Mouse (Mus musculus): ENCODE results near the gene Adcy5. TPM values are rescaled to one million over a fixed set of nuclear protein-coding genes. Genes with fewer than 3 reads are reported as not detected.

Gene Adcy5
- total and polyA plus RNA-seq, 3 experiments = 0.05 TPM; not detected in 2

DNA sequence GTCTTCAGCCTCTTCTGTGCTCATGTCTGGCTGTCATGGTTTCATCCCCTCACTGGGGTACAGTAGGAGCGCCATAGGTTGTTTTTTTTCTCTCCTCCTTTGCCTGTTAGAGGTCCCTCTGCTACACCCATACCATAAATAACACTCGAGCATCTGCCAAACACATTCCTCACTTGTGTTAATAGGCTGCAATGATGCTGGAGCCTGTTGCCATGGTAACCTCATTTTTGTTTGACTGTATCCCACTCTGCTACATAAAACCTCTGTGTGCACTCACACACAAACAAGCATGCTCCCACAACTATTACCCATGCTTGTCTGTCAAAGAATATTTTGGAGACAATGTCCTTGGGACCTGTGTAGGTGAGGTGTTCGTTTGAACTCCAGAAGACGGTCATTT is 5.3 kb downstream of the Adcy5 start:
- no peaks in the 10 kb centered on the region for H3K4me1 ChIP-seq (ENCODE audit: insufficient read depth, low read depth, low read length)
- no peak for TF ChIP-seq GATA2 (IDR thresholded peaks at IDR 0.05; ENCODE audit: borderline replicate concordance, low read depth, low read length)
- TF ChIP-seq POLR2AphosphoS5 (IDR thresholded peaks at IDR 0.05; ENCODE audit: insufficient replicate concordance, low read depth, low read length) = no peak
- TF ChIP-seq TAL1 (conservative IDR thresholded peaks at IDR 0.05; ENCODE audit: low read depth, low read length) = no peak
- no peak for TF ChIP-seq GATA1 (IDR thresholded peaks at IDR 0.05; ENCODE audit: borderline replicate concordance, low read length)
- TF ChIP-seq CTCF (IDR thresholded peaks at IDR 0.05; ENCODE audit: low read depth, low read length) = no peak
- peaks cover 20% of the 10 kb centered on the region for H3K9me3 ChIP-seq (replicated peaks)
- DNase-seq (ENCODE audit: low spot score) (no peak), ATAC-seq (ENCODE audit: extremely low read depth, insufficient number of reproducible peaks, low FRiP score, poor library complexity, severe bottlenecking) (no peak)
- H3K27me3 ChIP-seq (ENCODE audit: insufficient read depth, low read length) = peaks cover 8% of the 10 kb centered on the region; the same call in 1 of the 2 replicates
- H3K36me3 ChIP-seq (replicated peaks) = no peaks in the 10 kb centered on the region
- no peak overlapping the region for H3K4me3 ChIP-seq (ENCODE audit: low read depth, low read length)

DNA sequence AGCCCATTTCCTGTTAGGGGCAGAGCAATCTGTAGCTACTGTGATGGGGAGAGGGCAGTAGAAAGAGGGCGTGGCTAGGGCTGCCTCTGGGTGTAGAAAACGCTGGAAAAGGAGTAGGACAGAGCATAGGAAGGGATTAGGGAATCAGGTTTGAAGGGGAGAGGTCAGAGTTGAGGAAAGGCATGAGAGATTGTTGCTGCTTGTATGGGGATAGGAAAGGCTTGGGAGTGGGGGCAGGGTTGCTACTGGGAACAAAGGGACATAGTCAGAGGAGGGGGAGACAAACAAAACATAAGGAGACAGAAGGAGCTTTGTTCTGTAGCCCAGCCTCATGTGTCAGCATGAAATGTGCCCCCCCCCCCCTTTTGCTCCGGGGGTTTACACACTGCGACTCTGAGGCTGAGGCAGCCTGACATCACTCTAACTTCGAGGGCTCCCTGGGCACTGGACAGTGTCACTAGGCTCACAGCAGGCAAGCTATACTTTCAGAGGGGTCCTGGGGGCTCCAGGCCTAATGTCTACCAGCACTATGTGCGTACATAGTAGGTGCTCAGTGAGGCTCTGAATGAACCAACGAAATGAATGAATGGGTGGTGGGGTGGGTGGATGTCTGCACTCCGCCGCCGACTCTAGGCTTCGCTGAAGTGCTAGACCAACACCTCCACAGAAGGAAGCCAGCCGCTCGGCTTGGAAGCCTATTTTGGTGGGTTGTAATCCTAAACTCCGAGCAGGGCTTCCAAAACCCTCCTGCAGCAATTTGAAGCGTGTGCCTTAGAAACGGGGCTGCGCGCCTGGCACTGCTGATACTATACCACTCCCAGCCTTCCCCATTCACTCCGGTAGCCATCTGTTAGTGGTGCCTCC is 9.9 kb downstream of the Adcy5 start:
- Histone ChIP-seq H3K27me3 (ENCODE audit: insufficient read depth, low read length) (peaks cover 13% of the 10 kb centered on the region; the same call in 1 of the 2 replicates), H3K4me1 (ENCODE audit: insufficient read depth, low read depth, low read length) (no peaks in the 10 kb centered on the region), H3K36me3 (replicated peaks) (no peaks in the 10 kb centered on the region), H3K4me3 (ENCODE audit: low read depth, low read length) (no peak overlapping the region), H3K9me3 (replicated peaks) (no peaks in the 10 kb centered on the region)
- DNase-seq (ENCODE audit: low spot score) (no peak), ATAC-seq (ENCODE audit: extremely low read depth, insufficient number of reproducible peaks, low FRiP score, poor library complexity, severe bottlenecking) (no peak)
- TF ChIP-seq TAL1 (conservative IDR thresholded peaks at IDR 0.05; ENCODE audit: low read depth, low read length) (no peak), GATA1 (IDR thresholded peaks at IDR 0.05; ENCODE audit: borderline replicate concordance, low read length) (no peak), POLR2AphosphoS5 (IDR thresholded peaks at IDR 0.05; ENCODE audit: insufficient replicate concordance, low read depth, low read length) (no peak), GATA2 (IDR thresholded peaks at IDR 0.05; ENCODE audit: borderline replicate concordance, low read depth, low read length) (no peak), CTCF (IDR thresholded peaks at IDR 0.05; ENCODE audit: low read depth, low read length) (no peak)

DNA sequence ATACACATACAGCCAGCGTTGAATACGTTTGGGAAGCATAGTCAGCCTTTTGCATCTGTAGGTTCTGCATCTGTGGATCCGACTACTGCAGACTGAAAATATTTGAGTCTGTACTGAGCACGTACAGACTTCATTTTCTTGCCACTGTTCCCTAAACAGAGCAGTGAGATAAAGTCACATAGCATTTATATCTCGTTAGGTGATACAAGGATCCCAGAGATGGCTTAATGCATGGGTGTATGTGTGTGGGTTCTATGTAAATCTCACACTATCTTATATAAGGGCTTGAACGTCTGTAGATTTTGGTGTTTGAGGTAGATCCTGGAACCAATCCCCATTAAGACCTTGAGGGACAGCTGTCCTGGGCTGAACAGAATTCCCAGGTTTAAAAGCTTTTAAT is 10.7 kb downstream of the Adcy5 start:
- Histone ChIP-seq H3K9me3 (replicated peaks) (no peaks in the 10 kb centered on the region), H3K4me1 (ENCODE audit: insufficient read depth, low read depth, low read length) (no peaks in the 10 kb centered on the region), H3K36me3 (replicated peaks) (no peaks in the 10 kb centered on the region), H3K27me3 (ENCODE audit: insufficient read depth, low read length) (peaks cover 13% of the 10 kb centered on the region; the same call in 1 of the 2 replicates), H3K4me3 (ENCODE audit: low read depth, low read length) (no peak overlapping the region)
- ATAC-seq (ENCODE audit: extremely low read depth, insufficient number of reproducible peaks, low FRiP score, poor library complexity, severe bottlenecking) = no peak
- no peak for DNase-seq (ENCODE audit: low spot score)
- TF ChIP-seq GATA2 (IDR thresholded peaks at IDR 0.05; ENCODE audit: borderline replicate concordance, low read depth, low read length) (no peak), POLR2AphosphoS5 (IDR thresholded peaks at IDR 0.05; ENCODE audit: insufficient replicate concordance, low read depth, low read length) (no peak)

DNA sequence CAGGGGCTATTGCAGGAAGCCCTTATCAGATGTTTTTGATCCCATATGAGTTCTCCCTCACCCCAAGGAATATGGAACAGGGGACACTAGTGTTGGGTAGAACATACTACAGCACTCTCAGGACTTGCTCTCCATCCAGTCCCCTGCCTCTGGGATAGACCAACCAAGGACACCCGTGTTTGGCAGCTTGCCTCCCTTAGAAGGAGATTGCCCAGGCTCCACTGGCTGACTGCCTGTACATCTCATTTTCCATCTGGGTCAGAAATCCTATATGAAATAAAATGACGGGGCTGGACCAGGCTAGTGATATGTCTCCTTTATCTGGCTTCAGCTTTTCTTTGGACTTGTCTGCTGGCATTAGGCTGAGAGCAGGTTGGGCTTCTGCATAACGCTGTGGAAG is 11.1 kb downstream of the Adcy5 start:
- no peaks in the 10 kb centered on the region for H3K4me1 ChIP-seq (ENCODE audit: insufficient read depth, low read depth, low read length)
- DNase-seq (ENCODE audit: low spot score) (no peak), ATAC-seq (ENCODE audit: extremely low read depth, insufficient number of reproducible peaks, low FRiP score, poor library complexity, severe bottlenecking) (no peak)
- H3K4me3 ChIP-seq (ENCODE audit: low read depth, low read length) = no peak overlapping the region
- TF ChIP-seq GATA1 (IDR thresholded peaks at IDR 0.05; ENCODE audit: borderline replicate concordance, low read length) = no peak
- no peaks in the 10 kb centered on the region for H3K36me3 ChIP-seq (replicated peaks)
- H3K27me3 ChIP-seq (ENCODE audit: insufficient read depth, low read length) = peaks cover 9% of the 10 kb centered on the region; the same call in 1 of the 2 replicates
- no peaks in the 10 kb centered on the region for H3K9me3 ChIP-seq (replicated peaks)

DNA sequence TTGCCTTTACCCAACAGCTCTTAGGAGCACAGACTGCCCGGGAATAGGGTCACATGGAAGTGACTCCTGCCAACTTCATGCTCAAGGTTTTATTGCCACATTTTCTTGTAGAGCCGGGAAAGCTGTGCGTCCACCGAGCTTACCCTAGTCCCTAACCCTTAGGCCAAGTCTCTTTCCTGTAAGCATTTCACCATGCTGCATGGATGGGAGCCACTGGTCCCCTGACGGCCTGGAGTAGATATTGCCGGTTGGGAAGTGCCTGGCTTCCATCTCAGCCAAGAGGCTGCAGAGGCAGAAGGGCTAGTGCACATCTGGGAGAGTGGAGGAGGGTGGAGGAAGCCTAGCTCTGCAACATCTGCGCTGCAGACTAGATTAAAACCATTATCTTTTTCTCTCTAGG is 14.8 kb downstream of the Adcy5 start:
- Histone ChIP-seq H3K36me3 (replicated peaks) (no peaks in the 10 kb centered on the region), H3K4me1 (ENCODE audit: insufficient read depth, low read depth, low read length) (no peaks in the 10 kb centered on the region), H3K4me3 (ENCODE audit: low read depth, low read length) (no peak overlapping the region), H3K27me3 (ENCODE audit: insufficient read depth, low read length) (peaks cover 9% of the 10 kb centered on the region; the same call in 1 of the 2 replicates), H3K9me3 (replicated peaks) (no peaks in the 10 kb centered on the region)
- ATAC-seq (ENCODE audit: extremely low read depth, insufficient number of reproducible peaks, low FRiP score, poor library complexity, severe bottlenecking) = no peak
- no peak for DNase-seq (ENCODE audit: low spot score)
- no peak for TF ChIP-seq GATA2 (IDR thresholded peaks at IDR 0.05; ENCODE audit: borderline replicate concordance, low read depth, low read length)
- TF ChIP-seq POLR2AphosphoS5 (IDR thresholded peaks at IDR 0.05; ENCODE audit: insufficient replicate concordance, low read depth, low read length) = no peak
- TF ChIP-seq CTCF (IDR thresholded peaks at IDR 0.05; ENCODE audit: low read depth, low read length) = no peak
- TF ChIP-seq TAL1 (conservative IDR thresholded peaks at IDR 0.05; ENCODE audit: low read depth, low read length) = no peak
- TF ChIP-seq GATA1 (IDR thresholded peaks at IDR 0.05; ENCODE audit: borderline replicate concordance, low read length) = no peak

DNA sequence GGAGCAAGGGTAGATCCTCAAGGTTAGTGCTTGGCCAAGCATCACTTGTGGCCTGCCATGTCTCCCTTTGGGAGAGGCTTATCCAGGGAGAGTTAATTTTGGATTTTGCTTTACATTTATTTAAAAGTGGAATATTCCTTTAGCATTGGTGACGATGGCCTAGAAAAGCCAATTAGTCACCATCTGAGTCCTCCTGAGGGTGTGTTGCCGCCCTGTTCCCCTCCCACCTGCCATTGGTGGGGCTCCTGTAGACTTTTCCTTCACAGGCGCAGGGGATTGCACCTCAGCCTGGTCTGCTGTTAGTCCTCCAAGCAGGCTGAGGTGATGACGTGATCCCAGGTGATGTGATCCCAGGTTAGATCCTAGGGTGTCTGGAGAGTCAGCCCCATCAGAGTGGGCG is 17.5 kb downstream of the Adcy5 start:
- H3K27me3 ChIP-seq (ENCODE audit: insufficient read depth, low read length) = peaks cover 4% of the 10 kb centered on the region; the same call in 1 of the 2 replicates
- no peaks in the 10 kb centered on the region for H3K36me3 ChIP-seq (replicated peaks)
- DNase-seq (ENCODE audit: low spot score) (no peak), ATAC-seq (ENCODE audit: extremely low read depth, insufficient number of reproducible peaks, low FRiP score, poor library complexity, severe bottlenecking) (no peak)
- TF ChIP-seq POLR2AphosphoS5 (IDR thresholded peaks at IDR 0.05; ENCODE audit: insufficient replicate concordance, low read depth, low read length) (no peak), CTCF (IDR thresholded peaks at IDR 0.05; ENCODE audit: low read depth, low read length) (no peak), GATA1 (IDR thresholded peaks at IDR 0.05; ENCODE audit: borderline replicate concordance, low read length) (no peak), GATA2 (IDR thresholded peaks at IDR 0.05; ENCODE audit: borderline replicate concordance, low read depth, low read length) (no peak), TAL1 (conservative IDR thresholded peaks at IDR 0.05; ENCODE audit: low read depth, low read length) (no peak)
- no peaks in the 10 kb centered on the region for H3K4me1 ChIP-seq (ENCODE audit: insufficient read depth, low read depth, low read length)
- no peak overlapping the region for H3K4me3 ChIP-seq (ENCODE audit: low read depth, low read length)
- H3K9me3 ChIP-seq (replicated peaks) = no peaks in the 10 kb centered on the region
